In genomic region chr2:139589905-139590304, GRCm38 (mm10) we compare ENCODE assay signal across 9 mouse cellular contexts.
A peak's percentile ranks its signal among the peaks of the same experiment; 100 is the strongest.
DNase-seq lines count a peak whose midpoint lies in the region; ATAC-seq and TF ChIP-seq lines count a peak whose summit lies in the region.
"Had no signal": no experiment of that assay in that cellular context is flagged by ENCODE, and none has a peak within 500 bp of the region (broad histone marks: within the 10 kb centered on the region; RNA-seq: fewer than 3 reads in every experiment).

No protein-coding gene starts in this region.

- ATAC-seq in hindbrain, embryonic 11.5 days (ENCODE audit: low FRiP score) = 0 out of 2 replicates have a peak, but pooled peaks have one; percentile 41
- ATAC-seq in hindbrain, embryonic 13.5 days (ENCODE audit: low FRiP score) = no peak
- no peak for ATAC-seq in embryonic facial prominence, embryonic 14.5 days (ENCODE audit: low read depth)
- ATAC-seq in neural tube, embryonic 13.5 days (ENCODE audit: low read depth) = peak; percentile 50; the same call in 1 of the 2 replicates

- no peaks in the 10 kb centered on the region for H3K36me3 ChIP-seq in hindbrain, embryonic 11.5 days (ENCODE audit: control insufficient read depth, insufficient read depth, low read length)
- H3K36me3 ChIP-seq in hindbrain, embryonic 13.5 days = no peaks in the 10 kb centered on the region
- H3K36me3 ChIP-seq in ES-Bruce4 (ENCODE audit: control insufficient read depth, insufficient read depth, low read length, poor library complexity, severe bottlenecking) = no peaks in the 10 kb centered on the region
- H3K36me3 ChIP-seq in embryonic facial prominence, embryonic 14.5 days (ENCODE audit: control insufficient read depth, insufficient read depth, low read length) = no peaks in the 10 kb centered on the region
- H3K36me3 ChIP-seq in neural tube, embryonic 13.5 days = no peaks in the 10 kb centered on the region
- H3K36me3 ChIP-seq: embryonic facial prominence, embryonic 15.5 days had no signal

- H3K4me3 ChIP-seq in hindbrain, embryonic 11.5 days (ENCODE audit: low read depth, low read length) = no peak overlapping the region
- no peak overlapping the region for H3K4me3 ChIP-seq in hindbrain, embryonic 13.5 days
- H3K4me3 ChIP-seq in ES-Bruce4 (ENCODE audit: low read depth, low read length) = no peak overlapping the region
- H3K4me3 ChIP-seq in embryonic facial prominence, embryonic 14.5 days (ENCODE audit: low read depth, low read length) = no peak overlapping the region
- no peak overlapping the region for H3K4me3 ChIP-seq in neural tube, embryonic 13.5 days
- H3K4me3 ChIP-seq: embryonic facial prominence, embryonic 15.5 days had no signal

- 43% methylated on average over 4 of the region's 4 CpGs for WGBS in hindbrain, embryonic 11.5 days
- WGBS in hindbrain, embryonic 13.5 days = 46% methylated on average over 4 of the region's 4 CpGs
- WGBS in embryonic facial prominence, embryonic 14.5 days = 48% methylated on average over 4 of the region's 4 CpGs
- 41% methylated on average over 4 of the region's 4 CpGs for WGBS in neural tube, embryonic 13.5 days

- DNase-seq in hindbrain, embryonic 11.5 days (ENCODE audit: low spot score) = peak; percentile 70
- peak; percentile 77 for DNase-seq in adrenal gland, postnatal 14 days
- DNase-seq in embryonic facial prominence, embryonic 14.5 days (ENCODE audit: low spot score) = peak; percentile 56
- DNase-seq in layer of hippocampus, postnatal 25 days (ENCODE audit: extremely low spot score in 1 of 2, low spot score in 1 of 2) = peak; percentile 23 to 64
- no peak for DNase-seq in ovary, adult 18-20 months (ENCODE audit: low spot score)

- no peak for TF ChIP-seq EP300 in ES-Bruce4 (IDR thresholded peaks at IDR 0.05; ENCODE audit: insufficient read depth, low read depth, low read length)

- no peaks in the 10 kb centered on the region for H3K9me3 ChIP-seq in hindbrain, embryonic 11.5 days (ENCODE audit: control insufficient read depth, low read length)
- no peaks in the 10 kb centered on the region for H3K9me3 ChIP-seq in hindbrain, embryonic 13.5 days
- H3K9me3 ChIP-seq in ES-Bruce4 (replicated peaks; ENCODE audit: control insufficient read depth, insufficient read depth, low read length, poor library complexity, severe bottlenecking) = no peaks in the 10 kb centered on the region
- no peaks in the 10 kb centered on the region for H3K9me3 ChIP-seq in embryonic facial prominence, embryonic 14.5 days (ENCODE audit: control insufficient read depth, low read length)
- H3K9me3 ChIP-seq in neural tube, embryonic 13.5 days = no peaks in the 10 kb centered on the region
- H3K9me3 ChIP-seq: embryonic facial prominence, embryonic 15.5 days had no signal

- TF ChIP-seq CTCF in ES-Bruce4 (IDR thresholded peaks at IDR 0.05; ENCODE audit: low read depth, low read length) = peak; percentile 77

- H3K27me3 ChIP-seq in hindbrain, embryonic 11.5 days (ENCODE audit: control insufficient read depth, insufficient read depth, low read length) = no peaks in the 10 kb centered on the region
- H3K27me3 ChIP-seq in hindbrain, embryonic 13.5 days = no peaks in the 10 kb centered on the region
- no peaks in the 10 kb centered on the region; the same call in 1 of the 2 replicates for H3K27me3 ChIP-seq in ES-Bruce4 (ENCODE audit: control insufficient read depth, insufficient read depth, low read length, poor library complexity, severe bottlenecking)
- H3K27me3 ChIP-seq in embryonic facial prominence, embryonic 14.5 days (replicated peaks; ENCODE audit: control insufficient read depth, insufficient read depth, low read length) = no peaks in the 10 kb centered on the region
- H3K27me3 ChIP-seq in neural tube, embryonic 13.5 days = no peaks in the 10 kb centered on the region
- H3K27me3 ChIP-seq: embryonic facial prominence, embryonic 15.5 days had no signal

- H3K4me1 ChIP-seq in hindbrain, embryonic 11.5 days (replicated peaks; ENCODE audit: control insufficient read depth, insufficient read depth, low read length) = no peaks in the 10 kb centered on the region
- no peaks in the 10 kb centered on the region for H3K4me1 ChIP-seq in hindbrain, embryonic 13.5 days (replicated peaks)
- no peaks in the 10 kb centered on the region for H3K4me1 ChIP-seq in ES-Bruce4 (ENCODE audit: control insufficient read depth, insufficient read depth, low read length)
- H3K4me1 ChIP-seq in embryonic facial prominence, embryonic 14.5 days (ENCODE audit: control insufficient read depth, insufficient read depth, low read length) = no peaks in the 10 kb centered on the region
- no peaks in the 10 kb centered on the region for H3K4me1 ChIP-seq in neural tube, embryonic 13.5 days (replicated peaks)
- H3K4me1 ChIP-seq: embryonic facial prominence, embryonic 15.5 days had no signal

- no peak for TF ChIP-seq POLR2A in ES-Bruce4 (IDR thresholded peaks at IDR 0.05; ENCODE audit: insufficient read depth, low read length)

- no peak overlapping the region for H3K27ac ChIP-seq in hindbrain, embryonic 11.5 days (ENCODE audit: low read depth, low read length)
- H3K27ac ChIP-seq in hindbrain, embryonic 13.5 days = no peak overlapping the region
- no peak overlapping the region for H3K27ac ChIP-seq in ES-Bruce4 (ENCODE audit: insufficient read depth, low read length)
- H3K27ac ChIP-seq in embryonic facial prominence, embryonic 14.5 days (replicated peaks; ENCODE audit: low read depth, low read length) = no peak overlapping the region
- H3K27ac ChIP-seq in neural tube, embryonic 13.5 days (replicated peaks) = no peak overlapping the region
- H3K27ac ChIP-seq: embryonic facial prominence, embryonic 15.5 days had no signal

- no peak overlapping the region for H3K9ac ChIP-seq in hindbrain, embryonic 11.5 days (ENCODE audit: low read depth, low read length)
- H3K9ac ChIP-seq in hindbrain, embryonic 13.5 days = no peak overlapping the region
- no peak overlapping the region for H3K9ac ChIP-seq in ES-Bruce4 (ENCODE audit: low read depth, poor library complexity, severe bottlenecking)
- H3K9ac ChIP-seq in embryonic facial prominence, embryonic 14.5 days (ENCODE audit: low read depth, low read length) = no peak overlapping the region
- no peak overlapping the region for H3K9ac ChIP-seq in neural tube, embryonic 13.5 days
- H3K9ac ChIP-seq: embryonic facial prominence, embryonic 15.5 days had no signal

- no peak overlapping the region for H3K4me2 ChIP-seq in hindbrain, embryonic 11.5 days (replicated peaks; ENCODE audit: low read depth, low read length)
- no peak overlapping the region for H3K4me2 ChIP-seq in hindbrain, embryonic 13.5 days
- no peak overlapping the region for H3K4me2 ChIP-seq in embryonic facial prominence, embryonic 14.5 days (ENCODE audit: low read depth, low read length)
- no peak overlapping the region for H3K4me2 ChIP-seq in neural tube, embryonic 13.5 days
- H3K4me2 ChIP-seq: embryonic facial prominence, embryonic 15.5 days had no signal

Comparison
In these comparisons a context has a peak if more than half of its experiments do, and no peak if none do; other contexts are left out.
1. ATAC-seq: peak in hindbrain, embryonic 11.5 days (single experiment) and neural tube, embryonic 13.5 days (single experiment); none in hindbrain, embryonic 13.5 days (single experiment) and embryonic facial prominence, embryonic 14.5 days (single experiment).